Mouse (Mus musculus) adipose tissue, adult 10 weeks (tissue): ENCODE data around the gene Lce3d. TPM values are rescaled to one million over a fixed set of nuclear protein-coding genes. Genes with fewer than 3 reads are reported as not detected.

Experiments used
- polyA plus RNA-seq: library from polyadenylated mRNA; stranded (reverse); fragments of 350-450 nt; fragmentation: Illumina TruSeq; extraction: RNeasy Lipid Tissue Mini Kit (QIAGEN cat#74804); gene quantifications from one replicate; pipeline ENCODE4 v1.2.3, GENCODE M21; 2014; ENCODE audit warnings: low read depth, low replicate concordance

The Lce3d gene
- polyA plus RNA-seq: not detected

DNA sequence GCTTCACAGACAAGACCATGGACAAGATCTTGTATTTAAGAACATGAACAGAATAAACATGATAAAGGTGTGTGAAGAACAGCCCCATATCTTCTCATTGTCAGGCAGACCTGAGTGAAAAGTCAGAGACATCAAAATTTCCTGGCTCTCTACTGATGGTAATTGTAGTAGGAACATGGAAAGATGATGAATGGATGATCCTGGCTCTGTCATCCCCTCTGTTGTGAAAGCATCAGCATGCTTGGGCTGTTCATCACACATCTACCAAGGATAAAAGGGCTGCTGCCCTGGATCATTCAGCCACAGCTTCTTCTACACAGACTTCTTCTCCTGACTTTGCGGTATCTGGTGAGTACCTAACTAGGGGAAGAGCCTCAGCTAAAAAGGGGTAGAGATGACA, at the start of gene Lce3d:
Lce3d (plus strand) TSS at position 301 of the 400 bp plus-strand sequence.

GRCm38 (mm10) chr3:92926130-92926529, 31.1 kb upstream of the Lce3d start, which contains the start of gene Lce3a:
Gene Lce3a (minus strand): TSS chr3:92926230.

GRCm38 (mm10) chr3:92932679-92933078, 24.5 kb upstream of the Lce3d start, which contains the start of gene Lce3b:
Gene Lce3b (plus strand): TSS chr3:92932979.

DNA sequence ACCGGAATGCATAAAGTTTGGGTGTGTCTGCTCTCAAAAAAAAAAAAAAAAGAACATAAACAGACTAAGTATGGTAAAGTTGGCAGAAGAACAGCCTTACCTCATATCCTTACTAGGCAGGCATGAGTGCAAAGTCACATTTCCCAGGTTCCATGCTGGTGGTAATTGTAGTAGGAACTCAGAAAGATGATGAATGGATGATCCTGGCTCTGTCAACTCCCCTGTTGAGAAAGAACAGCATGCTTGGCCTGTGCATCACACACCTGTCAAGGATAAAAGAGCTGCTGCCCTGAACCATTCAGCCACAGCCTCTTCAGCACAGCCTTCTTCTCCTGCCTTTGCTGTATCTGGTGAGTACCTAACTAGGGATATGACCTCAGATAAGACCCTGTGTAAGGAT, 13.0 kb upstream of the Lce3d start, which contains the start of gene Lce3c:
Lce3c (plus strand) TSS at position 301 of the 400 bp plus-strand sequence.

GRCm38 (mm10) chr3:92966761-92967160, 9.6 kb downstream of the Lce3d start, which contains the start of gene Lce3e:
Gene Lce3e (plus strand): TSS chr3:92967061.

GRCm38 (mm10) chr3:92991926-92992325, 34.7 kb downstream of the Lce3d start, which contains the start of gene Lce3f:
Gene Lce3f (plus strand): TSS chr3:92992226.

Other genes starting within 250 kb of the Lce3d start
- not detected for gene Lce1e, start 248.3 kb upstream of the Lce3d start, polyA plus RNA-seq
- gene Lce1f, start 237.0 kb upstream of the Lce3d start, polyA plus RNA-seq: not detected
- not detected for gene Gm38119, start 218.3 kb upstream of the Lce3d start, polyA plus RNA-seq
- not detected for gene Lce1g, start 205.1 kb upstream of the Lce3d start, polyA plus RNA-seq
- gene Lce1h, start 192.3 kb upstream of the Lce3d start, polyA plus RNA-seq: not detected
- not detected for gene Lce1i, start 178.5 kb upstream of the Lce3d start, polyA plus RNA-seq
- not detected for gene Lce1j, start 166.9 kb upstream of the Lce3d start, polyA plus RNA-seq
- gene Lce1k, start 149.5 kb upstream of the Lce3d start, polyA plus RNA-seq: not detected
- gene Kprp, start 130.1 kb upstream of the Lce3d start, polyA plus RNA-seq: not detected
- gene Lce1l, start 106.1 kb upstream of the Lce3d start, polyA plus RNA-seq: not detected
- not detected for gene 2310050C09Rik, start 87.2 kb upstream of the Lce3d start, polyA plus RNA-seq
- gene Lce3a, start 31.2 kb upstream of the Lce3d start, polyA plus RNA-seq: not detected
- gene Lce3b, start 24.4 kb upstream of the Lce3d start, polyA plus RNA-seq: not detected
- not detected for gene Lce3c, start 12.9 kb upstream of the Lce3d start, polyA plus RNA-seq
- not detected for gene Lce3e, start 9.7 kb downstream of the Lce3d start, polyA plus RNA-seq
- gene Lce3f, start 34.8 kb downstream of the Lce3d start, polyA plus RNA-seq: not detected
- gene Crct1, start 58.3 kb downstream of the Lce3d start, polyA plus RNA-seq: not detected
- not detected for gene Lce1m, start 61.7 kb downstream of the Lce3d start, polyA plus RNA-seq
- not detected for gene Gm4858, start 111.4 kb downstream of the Lce3d start, polyA plus RNA-seq
- gene Crnn, start 187.4 kb downstream of the Lce3d start, polyA plus RNA-seq: not detected
- not detected for gene Flg2, start 239.9 kb downstream of the Lce3d start, polyA plus RNA-seq